Mouse (Mus musculus) layer of hippocampus, postnatal 36 days (tissue): ENCODE measurements around the gene Pigt. TPM values are rescaled to one million over a fixed set of nuclear protein-coding genes. Genes with fewer than 3 reads are reported as not detected.

Source experiments
- DNase-seq, 2 experiments: peaks; one replicate each; pipeline ENCODE4 v3.0.0; 2022
- total RNA-seq, 2 experiments: library from RNA; stranded (reverse); gene quantifications; 2 replicates each; pipeline ENCODE4 v1.2.3; 2021

Gene Pigt
- total RNA-seq, 2 experiments from 2014 or later: 76.6 to 84.5 TPM

DNA sequence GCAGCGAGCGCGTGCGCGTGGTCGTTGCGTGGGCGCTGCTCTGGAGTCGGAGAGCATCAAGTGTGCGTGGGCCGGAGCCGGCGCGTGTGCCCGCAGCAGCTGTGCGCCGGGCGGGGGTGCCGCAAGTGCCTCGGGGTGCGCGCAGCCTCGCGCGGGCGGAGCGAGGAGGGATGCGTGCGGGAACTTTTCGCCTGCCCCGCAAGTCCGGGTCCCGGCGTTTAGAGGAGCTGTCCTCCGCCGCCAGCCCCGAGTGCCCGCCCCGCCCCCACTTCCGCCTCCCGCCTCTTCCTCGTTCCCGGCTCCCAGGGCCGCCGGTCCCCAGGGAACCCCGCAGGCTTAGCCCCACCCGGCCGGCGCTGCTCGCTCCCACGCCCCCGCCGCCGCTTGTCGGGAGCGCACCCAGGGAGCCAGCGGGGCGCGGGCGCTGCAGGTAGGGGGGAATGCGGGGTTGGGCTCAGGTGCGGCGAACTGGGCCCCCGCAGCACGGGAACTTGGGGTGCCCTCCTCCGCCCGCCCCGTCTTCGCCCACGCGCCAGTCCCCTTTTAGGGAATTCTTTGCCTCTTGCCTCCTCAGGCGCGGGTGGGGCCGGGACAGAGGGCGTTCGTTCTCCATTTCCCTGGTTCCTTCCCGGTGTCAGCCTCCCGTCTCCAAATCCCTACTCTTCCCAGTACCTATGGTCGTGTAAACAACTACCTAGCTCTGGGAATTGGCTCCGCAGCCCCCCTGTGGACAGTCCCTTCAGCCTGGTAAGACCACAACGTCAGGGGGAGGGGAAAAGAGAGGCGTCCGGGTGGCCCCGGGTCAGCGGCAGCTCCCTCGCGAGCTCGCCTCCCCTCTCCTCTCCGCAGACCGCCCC lies 10.8 kb upstream of the Pigt start:
- DNase-seq: peak; percentile 79 to 80

DNA sequence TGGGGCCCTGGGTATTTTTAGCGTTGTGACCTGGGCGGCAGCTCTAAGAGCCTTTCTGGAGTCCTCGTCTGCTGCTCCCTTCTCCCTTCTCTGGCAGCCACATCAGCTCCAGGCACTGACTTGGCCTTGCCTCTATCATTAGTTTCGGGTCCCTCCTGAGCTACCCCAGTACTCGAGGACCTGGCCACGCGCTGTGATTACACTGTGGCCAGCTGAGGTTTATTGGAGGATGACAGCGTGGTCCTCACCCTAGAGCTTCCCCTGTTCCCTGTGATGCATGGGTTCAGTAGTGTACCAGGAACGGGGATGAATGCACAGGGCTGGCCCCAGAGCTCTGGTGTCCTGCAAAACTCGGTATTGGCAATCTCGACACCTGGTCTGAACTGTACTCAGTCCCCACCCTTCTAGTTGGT lies 10.2 kb upstream of the Pigt start:
- DNase-seq: peak; percentile 32 to 38

DNA sequence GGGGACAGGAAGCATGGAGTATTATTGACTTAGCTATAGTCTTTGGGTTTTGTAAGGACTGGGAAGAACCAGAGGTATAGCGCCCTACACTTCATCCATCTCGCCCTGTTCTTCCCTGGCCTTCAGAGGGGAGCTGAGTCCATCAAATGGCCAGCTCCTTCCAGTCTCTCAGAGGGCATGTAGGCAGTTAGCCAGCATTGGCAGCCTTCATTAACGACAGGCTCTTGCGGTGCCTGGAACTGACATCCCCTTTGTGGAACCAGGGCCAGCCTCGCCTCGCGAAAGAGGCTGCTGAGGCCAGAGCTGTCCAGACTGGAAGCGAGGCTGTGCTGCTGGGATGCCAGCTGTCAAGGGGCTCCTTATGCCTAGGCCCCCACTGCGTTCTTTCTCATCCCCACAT lies 9.5 kb upstream of the Pigt start:
- peak; percentile 54 to 59 for DNase-seq

DNA sequence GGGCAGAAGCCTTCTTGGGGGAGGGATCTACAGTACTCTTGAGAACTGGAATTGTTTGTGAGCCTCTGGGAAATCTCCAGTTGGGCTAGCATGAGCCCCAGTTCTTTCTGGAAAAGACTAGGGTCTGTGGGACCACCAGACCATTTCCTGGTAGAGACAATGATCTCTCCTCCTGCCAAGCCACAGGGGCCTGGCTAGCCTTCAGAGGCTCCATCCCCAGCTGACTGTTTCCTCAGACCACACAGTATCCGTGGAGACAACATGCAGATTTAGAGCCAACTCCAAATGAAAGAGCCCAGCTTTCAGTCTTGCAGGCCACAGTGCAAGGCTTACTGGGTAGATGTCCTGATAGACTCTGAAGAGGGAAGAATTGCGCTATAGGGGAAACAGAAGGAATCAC lies 3.2 kb upstream of the Pigt start:
- no peak for DNase-seq

DNA sequence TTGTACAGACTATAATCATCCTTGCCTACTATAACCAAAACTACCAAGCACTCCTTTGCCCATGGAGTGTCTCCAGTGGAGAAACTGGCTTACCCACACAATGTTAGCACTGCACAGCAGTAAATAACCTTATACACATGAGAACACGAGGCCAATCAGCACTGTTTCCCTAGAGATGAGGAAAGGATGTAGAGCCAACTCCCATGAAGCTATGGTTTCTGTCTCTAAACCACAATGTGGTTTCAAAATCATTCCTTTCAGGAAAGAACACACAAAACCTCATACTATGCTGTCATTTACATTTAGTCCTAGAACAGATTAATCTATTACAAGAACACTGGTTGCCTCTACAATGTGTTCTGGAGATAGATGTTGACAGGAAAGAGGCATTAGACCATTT lies 989 bp upstream of the Pigt start:
- no peak for DNase-seq

DNA sequence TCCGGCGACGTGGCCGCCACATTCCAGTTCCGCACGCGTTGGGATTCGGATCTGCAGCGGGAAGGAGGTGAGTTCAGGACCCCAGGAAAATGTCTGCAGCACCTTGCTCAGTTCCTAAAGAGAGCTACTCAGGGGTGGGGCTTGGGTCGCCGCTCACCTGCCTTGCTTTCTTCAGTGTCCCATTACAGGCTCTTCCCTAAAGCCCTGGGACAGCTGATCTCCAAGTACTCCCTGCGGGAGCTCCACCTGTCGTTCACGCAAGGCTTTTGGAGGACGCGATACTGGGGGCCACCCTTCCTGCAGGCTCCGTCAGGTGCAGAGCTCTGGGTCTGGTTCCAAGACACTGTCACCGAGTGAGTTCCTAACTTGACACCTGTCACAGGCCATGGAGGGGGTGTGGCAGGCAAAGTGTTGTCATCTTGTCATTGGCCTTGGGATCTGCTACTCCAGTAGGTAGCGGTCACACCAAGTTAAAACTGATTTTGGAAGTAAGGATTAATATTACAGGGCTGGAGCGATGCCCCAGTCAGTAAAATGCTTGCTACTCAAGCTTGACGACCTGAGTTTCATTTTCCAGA lies 460 bp downstream of the Pigt start:
- no peak for DNase-seq

DNA sequence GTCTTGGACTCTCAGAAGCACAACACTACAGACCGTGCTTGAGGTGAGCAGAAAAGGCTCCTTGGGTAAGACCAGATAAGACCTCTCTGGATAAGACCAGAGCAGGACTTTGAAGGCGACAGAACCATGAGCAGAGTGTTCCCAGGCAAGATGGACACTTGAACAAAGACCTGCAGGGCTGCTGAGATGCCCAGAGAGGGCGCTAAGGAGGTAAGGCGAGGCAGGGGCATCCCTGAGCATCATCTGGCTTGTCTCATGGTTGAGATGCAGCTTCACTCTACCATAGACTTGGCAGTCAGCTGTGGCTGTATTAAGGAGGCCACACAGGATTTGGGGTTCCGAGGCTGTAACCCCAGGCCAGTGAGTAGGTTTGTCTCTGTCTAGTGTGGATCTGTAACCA lies 2.0 kb downstream of the Pigt start:
- DNase-seq: no peak

DNA sequence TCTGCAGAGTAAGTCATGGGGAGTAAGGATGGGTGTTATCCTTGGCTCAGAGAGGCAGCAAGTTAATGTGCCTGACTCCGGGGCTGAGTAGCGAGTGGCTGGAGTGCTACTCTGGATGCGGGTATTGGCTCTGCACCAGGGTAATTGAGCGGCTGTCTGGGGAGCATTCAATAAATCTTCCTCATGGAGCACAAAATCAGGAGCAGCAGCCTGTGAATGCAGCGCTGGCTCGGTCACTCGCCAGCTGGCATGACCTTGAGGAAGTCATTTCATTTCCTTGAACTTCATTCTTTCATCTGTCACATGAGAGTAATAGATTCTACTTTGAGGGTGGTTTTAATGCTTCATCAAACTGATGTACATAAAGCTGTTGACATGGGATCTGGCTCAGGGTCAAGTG lies 3.2 kb downstream of the Pigt start:
- DNase-seq: no peak

DNA sequence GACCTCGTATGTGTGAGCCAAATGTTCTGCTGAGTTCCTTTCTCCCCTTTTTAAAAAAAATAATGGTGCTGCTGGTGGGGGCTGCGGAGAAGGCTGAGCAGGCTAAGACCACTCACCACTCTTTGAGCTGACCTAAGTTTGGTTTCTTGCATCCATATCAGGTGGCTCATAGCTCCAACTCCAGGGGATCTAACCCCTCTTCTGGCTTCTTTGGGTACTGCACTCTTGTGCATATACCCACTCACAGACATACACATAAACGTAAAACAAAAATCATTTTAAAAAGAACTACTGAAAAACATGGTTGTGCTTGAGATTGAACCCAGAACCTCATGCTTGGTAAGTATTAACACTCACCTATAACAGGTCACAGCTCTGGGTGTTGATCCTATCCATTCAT lies 7.6 kb downstream of the Pigt start:
- DNase-seq: no peak

DNA sequence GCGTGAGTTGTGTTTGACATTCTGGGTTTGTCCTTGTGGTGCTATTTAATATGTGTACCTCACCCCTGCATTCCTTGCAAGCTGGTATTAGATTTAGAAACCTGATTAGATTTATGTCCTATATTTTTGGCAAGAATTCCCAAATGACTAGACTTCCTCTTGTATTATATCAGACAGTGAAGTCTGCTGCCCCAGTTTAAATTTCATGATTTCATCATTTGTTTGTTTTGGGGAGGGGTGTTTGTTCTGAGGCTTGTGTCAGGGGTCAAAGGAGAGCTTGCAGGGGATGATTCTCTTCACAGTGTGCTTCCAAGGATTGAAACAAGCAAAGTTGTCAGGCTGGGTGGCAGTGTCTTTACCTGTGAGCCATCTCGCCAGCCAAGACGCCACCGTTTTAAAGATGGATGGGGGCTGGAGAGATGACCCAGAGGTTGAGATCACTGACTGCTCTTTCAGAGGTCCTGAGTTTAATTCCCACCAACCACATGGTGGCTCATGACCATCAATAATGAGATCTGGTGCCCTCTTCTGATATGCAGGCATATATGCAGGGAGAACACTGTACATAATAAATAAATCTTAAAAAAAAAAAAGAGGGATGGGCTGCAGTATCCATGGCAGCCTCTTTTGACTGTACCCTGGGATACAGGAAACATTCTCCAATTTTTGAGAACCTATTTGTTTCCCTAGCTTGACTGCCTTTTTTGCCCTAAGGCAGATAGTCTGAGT lies 8.5 kb downstream of the Pigt start:
- DNase-seq: no peak

DNA sequence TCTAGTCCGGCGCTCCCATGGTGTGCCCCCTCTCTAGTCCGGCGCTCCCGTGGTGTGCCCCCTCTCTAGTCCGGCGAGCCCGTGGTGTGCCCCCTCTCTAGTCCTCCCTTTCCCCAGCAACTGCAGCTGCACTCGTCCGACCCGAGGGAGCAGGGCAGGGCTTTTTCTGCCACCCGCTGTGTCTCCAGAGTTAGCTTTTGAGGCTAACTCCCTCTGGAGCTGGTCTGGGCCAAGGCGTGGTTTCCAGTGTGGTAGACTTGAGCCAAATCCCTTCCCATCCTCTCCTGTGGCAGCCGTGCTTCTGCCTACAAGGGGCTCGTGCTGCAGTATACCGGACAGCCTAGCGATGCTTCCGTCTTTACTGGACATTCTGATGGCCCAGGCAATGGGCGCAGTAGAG lies 10.5 kb downstream of the Pigt start:
- no peak for DNase-seq

DNA sequence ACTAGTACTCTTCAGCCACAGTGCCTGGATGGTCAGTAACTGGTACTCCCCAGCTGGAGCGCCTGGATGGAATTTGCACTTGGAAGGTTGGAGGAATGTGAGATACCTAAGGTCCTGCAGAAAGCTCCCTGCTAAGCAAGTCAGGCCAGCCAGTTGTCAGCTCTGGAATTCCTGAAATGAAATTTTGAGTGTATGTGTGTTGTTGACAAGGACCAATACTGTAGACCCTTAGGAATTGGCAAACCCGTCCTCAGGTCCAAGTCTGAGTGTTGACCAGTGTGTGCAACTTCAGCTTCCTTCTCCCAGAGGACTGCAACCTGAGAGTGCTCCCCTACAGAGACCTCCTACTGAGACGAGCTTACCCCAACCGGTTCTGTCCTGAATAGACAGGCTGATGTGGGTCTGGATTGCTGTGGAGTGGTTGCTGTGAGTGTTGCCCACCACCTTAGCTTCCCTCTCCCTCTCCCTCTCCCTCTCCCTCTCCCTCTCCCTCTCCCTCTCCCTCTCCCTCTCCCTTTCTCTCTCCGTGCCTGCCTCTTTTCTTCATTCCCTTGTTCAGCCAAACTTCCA lies 13.4 kb downstream of the Pigt start:
- DNase-seq: no peak

DNA sequence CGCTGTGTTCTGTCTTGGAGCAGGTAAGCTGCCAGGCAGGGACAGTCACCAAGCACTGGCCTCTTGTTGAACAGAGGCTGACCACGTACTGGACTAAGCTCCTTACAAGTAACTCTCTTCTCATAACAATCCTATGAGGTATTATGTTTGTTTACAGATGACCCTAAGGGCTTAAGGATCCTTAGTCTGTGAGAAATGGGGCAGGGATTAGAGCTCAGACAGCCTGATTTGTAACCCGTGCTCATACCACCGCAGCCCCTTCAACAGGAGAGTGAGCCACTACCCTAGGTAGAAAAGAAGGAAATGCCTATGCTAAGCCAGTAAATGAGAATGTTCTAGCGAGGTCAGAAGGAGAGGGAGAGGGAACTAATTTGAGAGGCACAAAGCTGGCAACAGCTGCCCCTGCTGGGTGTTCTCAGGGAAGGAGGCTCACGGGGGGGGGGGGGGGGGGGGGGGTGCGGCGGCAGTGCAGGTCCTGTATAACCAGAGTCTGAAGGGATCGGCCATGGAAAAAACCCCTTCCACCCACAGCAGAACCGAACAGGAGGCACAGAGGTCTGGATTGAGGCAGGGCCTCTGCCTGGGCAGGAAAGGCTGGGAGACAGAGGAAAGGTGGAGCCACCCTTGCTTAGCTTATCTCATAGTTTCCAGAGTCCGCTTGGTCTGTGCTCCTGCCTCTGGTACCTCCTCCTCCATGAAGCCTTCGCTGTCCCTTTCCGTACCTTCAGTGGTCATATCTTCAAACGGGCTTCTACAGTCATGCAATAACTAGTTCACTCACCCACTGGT lies 15.0 kb downstream of the Pigt start:
- no peak for DNase-seq

DNA sequence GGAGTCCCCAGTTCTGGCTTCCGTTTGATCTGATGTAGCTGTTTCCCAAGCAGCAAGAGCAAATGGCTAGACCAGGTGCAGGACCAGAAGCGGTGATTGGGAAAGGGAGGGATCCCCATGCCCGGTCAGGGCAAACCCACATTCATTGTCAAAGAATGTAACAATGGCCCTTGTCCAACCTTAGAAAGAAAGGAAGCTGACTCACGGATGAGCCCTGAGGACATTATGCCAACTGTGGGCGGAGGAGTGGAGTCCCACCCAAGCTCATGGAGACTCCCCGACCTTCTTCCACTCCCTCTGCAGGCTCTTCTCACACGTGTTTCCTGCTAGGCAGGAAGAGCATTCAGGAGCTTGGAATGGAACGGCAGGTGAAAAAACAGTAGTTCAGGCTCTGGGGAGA lies 16.1 kb downstream of the Pigt start:
- DNase-seq: no peak

DNA sequence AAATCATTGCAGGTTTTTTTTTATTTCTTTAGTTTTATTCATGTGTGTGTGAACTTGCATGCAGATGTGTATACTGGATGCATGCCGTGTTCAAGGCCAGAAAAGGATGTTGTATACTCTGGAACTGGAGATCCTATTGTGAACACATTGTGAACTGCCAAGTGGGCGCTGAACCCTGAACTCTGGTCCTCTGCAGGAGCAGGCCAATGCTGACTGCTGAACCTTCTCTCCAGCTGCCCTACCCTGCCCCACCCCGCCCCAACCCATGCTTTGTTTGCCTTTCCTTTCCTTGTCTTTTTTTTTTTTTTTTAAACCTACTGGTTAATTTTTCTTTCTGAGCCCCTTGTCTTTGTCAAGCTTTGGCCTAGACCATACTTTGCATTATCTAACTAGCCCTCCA lies 17.6 kb downstream of the Pigt start:
- DNase-seq: no peak

DNA sequence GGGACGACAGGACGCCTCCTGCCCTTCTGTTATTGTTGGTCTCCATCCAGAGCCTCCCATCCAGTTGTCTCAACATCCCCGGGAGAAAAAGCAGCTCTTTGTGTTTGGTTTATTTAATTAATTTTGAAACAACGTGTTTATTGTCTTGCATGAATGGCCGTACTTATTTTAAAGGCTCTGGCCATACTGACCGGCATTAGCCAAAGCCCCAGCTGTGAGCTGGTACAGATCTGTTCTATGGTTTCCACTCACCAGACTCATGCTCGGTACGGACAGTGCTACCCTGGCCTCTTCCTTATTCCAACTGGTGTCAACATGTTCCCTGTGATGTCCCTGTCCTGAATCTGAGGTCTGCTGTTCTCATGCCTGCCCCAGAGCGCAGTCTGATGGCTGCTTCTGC lies 18.6 kb downstream of the Pigt start:
- DNase-seq: no peak

DNA sequence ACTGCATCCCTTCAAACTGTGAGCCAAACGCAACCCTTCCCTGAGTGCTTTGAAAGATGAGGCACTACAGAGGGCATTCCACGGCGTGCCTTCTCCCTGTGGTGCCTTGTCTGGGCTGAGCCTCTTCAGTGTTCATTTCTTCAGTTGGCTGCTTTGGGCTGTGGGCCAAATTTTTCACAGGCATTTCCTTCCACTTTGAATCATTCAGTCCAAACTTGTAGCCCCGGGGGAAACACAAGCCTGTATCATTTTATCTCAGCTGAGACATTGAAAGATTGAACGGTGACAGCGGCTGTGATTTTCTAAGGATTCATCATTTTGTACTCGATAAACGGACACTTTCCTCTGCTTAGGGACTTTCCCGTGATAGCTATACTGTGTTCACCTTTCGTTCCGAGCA lies 19.3 kb downstream of the Pigt start:
- DNase-seq: no peak

DNA sequence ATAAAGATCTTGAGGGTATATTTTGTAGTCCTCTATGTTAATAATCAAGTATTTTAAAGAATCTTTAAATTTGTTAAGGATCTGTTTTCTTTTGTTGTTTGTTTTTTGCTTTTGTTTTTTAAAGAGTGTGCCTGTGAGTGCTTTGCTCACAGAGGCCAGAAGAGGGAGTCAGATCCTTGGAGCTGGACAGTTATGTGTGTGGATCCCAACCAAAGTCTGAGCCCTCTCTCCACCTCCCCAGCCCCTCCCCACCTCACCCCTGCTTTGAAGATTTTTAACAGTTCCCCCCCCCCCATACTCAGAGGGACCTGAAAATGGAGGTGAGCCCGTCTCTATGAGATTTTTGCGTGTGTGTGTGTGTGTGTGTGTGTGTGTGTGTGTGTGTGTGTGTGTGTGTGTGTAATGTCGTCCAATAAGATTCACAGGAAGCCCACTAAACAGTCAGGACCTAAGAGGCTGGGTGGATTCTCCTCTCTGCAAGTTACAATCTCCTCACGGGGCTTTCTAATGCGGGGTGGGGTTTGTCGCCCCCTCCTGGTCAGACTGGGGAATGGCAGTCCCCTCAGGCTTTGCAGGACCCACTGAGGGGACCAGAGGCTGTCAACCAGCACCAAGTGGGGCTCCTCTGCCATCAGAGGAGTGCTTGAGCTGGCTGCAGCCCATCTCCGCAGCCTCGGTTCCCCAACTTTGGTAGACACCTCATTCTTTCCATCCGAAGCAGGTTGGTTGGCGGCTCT lies 20.3 kb downstream of the Pigt start:
- DNase-seq: peak; percentile 33 to 46

DNA sequence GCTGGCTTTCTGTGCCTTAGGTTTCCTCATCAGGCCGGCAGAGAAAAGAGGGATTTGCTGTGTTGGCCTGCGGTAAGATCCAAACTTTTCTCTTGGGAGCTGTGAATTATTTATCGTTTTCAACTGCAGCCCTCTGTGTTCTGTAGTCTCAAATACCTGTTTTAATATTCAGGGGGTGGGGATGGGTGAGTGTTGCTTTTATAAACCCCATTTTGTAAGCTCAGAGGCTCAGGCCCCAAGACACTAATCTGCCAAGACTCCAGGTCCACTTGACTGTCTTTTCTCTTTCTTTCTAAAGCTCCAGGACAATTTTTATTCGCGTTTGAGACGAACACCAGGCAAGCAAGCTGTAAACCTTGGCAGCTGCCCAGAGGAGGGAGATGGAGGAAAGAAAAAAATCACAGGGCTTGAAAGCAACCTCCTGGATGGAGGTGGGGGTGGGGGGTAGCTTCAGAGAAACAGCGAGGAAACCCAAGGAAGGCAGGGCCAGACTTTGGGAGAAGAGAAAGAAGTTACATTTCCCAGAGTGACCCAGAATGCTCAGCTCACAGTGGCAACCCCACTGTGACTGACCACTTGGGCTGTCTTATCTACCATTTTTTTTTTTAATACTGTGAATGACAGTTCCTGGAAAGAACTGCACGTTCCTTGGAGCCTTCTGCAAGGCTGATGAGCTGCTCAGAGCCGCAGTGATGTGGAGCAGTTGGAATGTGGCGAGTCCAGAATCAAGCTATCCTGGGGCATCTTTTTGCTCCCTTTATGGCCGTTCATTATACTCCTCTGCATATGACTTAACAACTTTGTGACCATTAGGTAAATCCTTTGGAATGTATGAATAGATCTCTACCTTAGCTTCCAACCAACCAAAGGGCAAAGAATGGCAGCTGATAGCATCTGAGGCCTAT lies 21.2 kb downstream of the Pigt start:
- no peak for DNase-seq

DNA sequence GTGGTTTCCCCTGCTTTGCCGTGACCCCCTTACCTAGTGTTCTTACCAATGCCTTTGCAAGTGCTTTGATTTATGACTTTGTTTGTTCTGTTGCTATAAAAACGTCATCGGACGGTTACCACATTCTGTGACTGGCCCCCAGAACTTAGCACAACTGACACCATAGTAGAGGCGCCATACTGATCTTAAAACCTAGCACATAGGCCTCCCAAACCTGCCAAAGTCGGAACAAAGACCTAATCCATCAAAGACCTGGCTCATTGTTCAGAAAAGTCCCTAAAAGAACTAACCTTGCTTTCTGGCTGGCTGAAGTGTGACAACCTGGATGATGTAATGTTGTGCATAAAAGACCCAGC lies 21.8 kb downstream of the Pigt start:
- no peak for DNase-seq

DNA sequence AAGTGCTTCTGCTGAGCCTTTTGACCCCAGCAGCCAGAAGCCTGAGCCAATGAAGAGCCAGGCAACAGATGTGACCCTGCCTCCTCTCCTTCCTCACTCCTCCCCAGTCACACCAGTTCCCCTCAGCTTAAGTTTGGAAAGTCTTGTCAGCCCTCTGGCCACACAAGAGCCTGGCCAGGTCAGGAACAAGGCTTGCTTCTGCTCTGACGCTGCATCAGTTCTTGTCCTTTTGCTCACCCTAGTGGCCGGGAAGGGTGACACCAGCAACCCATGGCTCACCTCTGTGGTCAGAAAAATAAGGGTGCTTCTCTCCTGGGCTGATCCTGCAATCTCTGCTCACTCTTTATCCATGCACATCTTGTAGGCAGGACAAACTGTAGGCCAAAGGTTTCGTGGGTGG lies 23.5 kb downstream of the Pigt start:
- no peak for DNase-seq
